ENCODE assay signal across 8 mouse cellular contexts in the genomic region with DNA sequence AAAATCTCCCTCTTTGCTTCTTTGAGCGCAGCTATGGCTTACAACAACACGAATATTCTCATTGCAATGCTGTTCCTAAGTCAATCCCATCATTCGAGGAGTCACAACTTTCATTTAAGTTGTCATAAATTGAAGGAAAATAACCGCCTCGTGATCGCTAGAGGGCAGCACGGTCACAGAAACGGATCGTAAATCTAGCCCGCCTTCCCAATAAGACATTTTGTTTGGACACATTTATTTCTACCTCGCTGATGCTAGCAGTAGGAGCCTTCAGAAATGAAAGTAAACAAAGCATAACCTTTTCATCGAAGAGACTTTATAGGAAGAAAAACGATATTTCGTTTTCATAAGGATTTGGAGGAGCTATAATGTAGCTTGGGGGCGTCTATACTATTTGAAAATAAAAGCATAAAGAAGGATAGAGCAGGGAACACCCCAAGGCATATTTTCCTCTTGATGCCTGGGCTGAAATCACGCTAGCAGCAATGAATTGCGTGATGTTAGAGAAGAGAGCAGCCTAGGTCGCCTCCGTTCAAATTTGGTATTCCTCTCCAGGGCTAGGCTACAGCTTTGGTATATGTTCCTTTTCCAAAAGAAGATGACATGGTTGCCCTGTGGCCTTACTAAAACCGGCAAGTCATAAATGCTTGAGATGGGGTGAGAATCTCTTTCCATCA. TPM values are rescaled to one million over a fixed set of nuclear protein-coding genes. Genes with fewer than 3 reads are reported as not detected.
DNase-seq lines count a peak whose midpoint lies in the region; ATAC-seq lines count a peak whose summit lies in the region.

No protein-coding gene starts in this region.

- peak; percentile 68 for DNase-seq in CD4-positive, CD25-positive, alpha-beta regulatory T cell, adult 2 months (ENCODE audit: low read depth, low spot score)
- DNase-seq in embryo, embryonic 11 days, result peak; percentile 73
- DNase-seq in kidney, postnatal 10 days, result peak; percentile 66
- DNase-seq in liver, embryonic 13.5 days, result peak; percentile 2
- DNase-seq in neural tube, embryonic 11.5 days (ENCODE audit: low spot score), result peak; percentile 60
- peak; percentile 9 to 14 for DNase-seq in thymus, postnatal 36 days

- H3K27me3 ChIP-seq in heart, embryonic 12.5 days (replicated peaks), result no peaks in the 10 kb centered on the region
- H3K27me3 ChIP-seq in liver, embryonic 13.5 days, result no peaks in the 10 kb centered on the region
- no peaks in the 10 kb centered on the region for H3K27me3 ChIP-seq in neural tube, embryonic 11.5 days (ENCODE audit: control insufficient read depth, insufficient read depth, low read length)

- no peaks in the 10 kb centered on the region for H3K36me3 ChIP-seq in heart, embryonic 12.5 days
- no peaks in the 10 kb centered on the region for H3K36me3 ChIP-seq in liver, embryonic 13.5 days
- H3K36me3 ChIP-seq in neural tube, embryonic 11.5 days (ENCODE audit: control insufficient read depth, insufficient read depth, low read length), result no peaks in the 10 kb centered on the region

- H3K27ac ChIP-seq in heart, embryonic 12.5 days (ENCODE audit: poor library complexity, severe bottlenecking), result no peak overlapping the region
- no peak overlapping the region for H3K27ac ChIP-seq in liver, embryonic 13.5 days
- no peak overlapping the region for H3K27ac ChIP-seq in neural tube, embryonic 11.5 days (ENCODE audit: low read depth, low read length)

- no peak overlapping the region for H3K9ac ChIP-seq in heart, embryonic 12.5 days
- H3K9ac ChIP-seq in liver, embryonic 13.5 days, result no peak overlapping the region
- H3K9ac ChIP-seq in neural tube, embryonic 11.5 days (ENCODE audit: low read length), result no peak overlapping the region

- ATAC-seq in activated CD4-positive, CD25-positive, alpha-beta regulatory T cell, adult 4 months, result peak; percentile 68
- no peak for ATAC-seq in heart, embryonic 12.5 days (ENCODE audit: insufficient number of reproducible peaks, low FRiP score)
- no peak for ATAC-seq in liver, embryonic 13.5 days (ENCODE audit: low read depth)
- ATAC-seq in neural tube, embryonic 11.5 days (ENCODE audit: insufficient read depth, low FRiP score, low TSS enrichment), result peak; percentile 20; the same call in 1 of the 2 replicates

- H3K4me2 ChIP-seq in heart, embryonic 12.5 days, result peak overlapping the region; percentile 47
- H3K4me2 ChIP-seq in liver, embryonic 13.5 days, result peak overlapping the region; percentile 24
- no peak overlapping the region for H3K4me2 ChIP-seq in neural tube, embryonic 11.5 days (ENCODE audit: low read depth)

- H3K9me3 ChIP-seq in heart, embryonic 12.5 days (replicated peaks), result no peaks in the 10 kb centered on the region
- H3K9me3 ChIP-seq in liver, embryonic 13.5 days (replicated peaks), result no peaks in the 10 kb centered on the region
- H3K9me3 ChIP-seq in neural tube, embryonic 11.5 days (ENCODE audit: control insufficient read depth, low read length), result no peaks in the 10 kb centered on the region

- H3K4me1 ChIP-seq in heart, embryonic 12.5 days (replicated peaks), result no peaks in the 10 kb centered on the region
- H3K4me1 ChIP-seq in liver, embryonic 13.5 days (replicated peaks), result no peaks in the 10 kb centered on the region
- no peaks in the 10 kb centered on the region for H3K4me1 ChIP-seq in neural tube, embryonic 11.5 days (ENCODE audit: control insufficient read depth, insufficient read depth, low read length)

- 0 out of 2 replicates have a peak overlapping the region, but pooled peaks have one; percentile 16 for H3K4me3 ChIP-seq in heart, embryonic 12.5 days
- no peak overlapping the region for H3K4me3 ChIP-seq in liver, embryonic 13.5 days (replicated peaks)
- no peak overlapping the region for H3K4me3 ChIP-seq in neural tube, embryonic 11.5 days (ENCODE audit: low read depth, low read length)

- 25% methylated on average over 20 of the region's 20 CpGs for WGBS in heart, embryonic 12.5 days
- 21% methylated on average over 20 of the region's 20 CpGs for WGBS in liver, embryonic 13.5 days (ENCODE audit: insufficient replicate concordance)
- WGBS in neural tube, embryonic 11.5 days, result 28% methylated on average over 20 of the region's 20 CpGs

RNA-seq across cellular contexts. Expression of gene 1700017N19Rik, which starts 39.6 kb away (rescaled TPM):
- not detected for polyA plus RNA-seq in activated CD4-positive, CD25-positive, alpha-beta regulatory T cell, adult 4 months (2017; shearing (Covaris generic))
- polyA plus RNA-seq in heart, embryonic 12.5 days (2016; fragmentation: Nextera tagmentation; extraction: Ambion mirVana), result not detected in 2 replicates
- polyA plus RNA-seq in liver, embryonic 13.5 days (2015; fragmentation: Nextera tagmentation; extraction: Ambion mirVana), result not detected in 2 replicates
- polyA plus RNA-seq in neural tube, embryonic 11.5 days (2014; fragmentation: Nextera tagmentation; extraction: Ambion mirVana), result not detected in 2 replicates

RNA-seq across cellular contexts. Expression of gene 4930430F08Rik, which starts 39.7 kb away (rescaled TPM):
- polyA plus RNA-seq in activated CD4-positive, CD25-positive, alpha-beta regulatory T cell, adult 4 months (2017; shearing (Covaris generic)), result 10 to 100 TPM in 1 of 2 experiments, 1 to 10 TPM in 1; 8.9 to 10.6 TPM
- 8.4 and 9.0 TPM in 2 replicates for polyA plus RNA-seq in heart, embryonic 12.5 days (2016; fragmentation: Nextera tagmentation; extraction: Ambion mirVana)
- polyA plus RNA-seq in liver, embryonic 13.5 days (2015; fragmentation: Nextera tagmentation; extraction: Ambion mirVana), result 16.7 and 16.8 TPM in 2 replicates
- polyA plus RNA-seq in neural tube, embryonic 11.5 days (2014; fragmentation: Nextera tagmentation; extraction: Ambion mirVana), result 13.1 and 14.0 TPM in 2 replicates

Comparison
In these comparisons a context has a peak if more than half of its experiments do, and no peak if none do; other contexts are left out.
1. DNase-seq: peak in every context shown above with its lines; median percentile 73 in embryo, embryonic 11 days; 68 in CD4-positive, CD25-positive, alpha-beta regulatory T cell, adult 2 months; 66 in kidney, postnatal 10 days; 60 in neural tube, embryonic 11.5 days; 12 in thymus, postnatal 36 days; 2 in liver, embryonic 13.5 days.
2. ATAC-seq: peak in activated CD4-positive, CD25-positive, alpha-beta regulatory T cell, adult 4 months (single experiment) and neural tube, embryonic 11.5 days (single experiment); none in heart, embryonic 12.5 days (single experiment) and liver, embryonic 13.5 days (single experiment).